Comparison of ENCODE assay signal across 16 mouse cellular contexts in the genomic region with DNA sequence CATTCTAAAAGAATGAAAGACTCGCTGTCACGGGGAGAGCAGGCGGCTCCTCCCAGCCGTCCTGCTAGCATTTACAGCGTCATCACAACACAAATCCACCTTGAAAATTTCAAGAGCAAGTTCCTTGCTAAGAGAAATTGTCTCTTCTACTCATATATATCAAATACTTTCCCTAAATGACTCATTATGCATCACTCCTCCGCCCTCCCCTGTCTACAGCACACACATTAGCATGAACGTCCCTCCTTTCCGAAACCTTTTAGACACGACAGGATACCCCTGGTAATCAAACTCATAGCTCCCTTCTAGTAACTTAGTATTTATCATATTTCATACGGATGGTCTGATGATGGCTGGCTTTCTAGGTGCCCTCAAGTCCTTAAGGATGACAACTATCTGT. TPM values are rescaled to one million over a fixed set of nuclear protein-coding genes. Genes with fewer than 3 reads are reported as not detected.
A peak's percentile ranks its signal among the peaks of the same experiment; 100 is the strongest.
DNase-seq lines count a peak whose midpoint lies in the region; TF ChIP-seq lines count a peak whose summit lies in the region.
"Had no signal": no experiment of that assay in that cellular context is flagged by ENCODE, and none has a peak within 500 bp of the region (broad histone marks: within the 10 kb centered on the region; RNA-seq: fewer than 3 reads in every experiment).

No protein-coding gene starts in this region.

- H3K27me3 ChIP-seq in small intestine, adult 2 months (ENCODE audit: control insufficient read depth, insufficient read depth, low read length): no peaks in the 10 kb centered on the region
- H3K27me3 ChIP-seq: CH12.LX; hindbrain, embryonic 13.5 days had no signal

- TF ChIP-seq POLR2A in embryonic fibroblast, embryonic 13.5 days (IDR thresholded peaks at IDR 0.05; ENCODE audit: low read depth, low read length): no peak
- TF ChIP-seq POLR2A in small intestine, adult 2 months (IDR thresholded peaks at IDR 0.05; ENCODE audit: low read depth, low read length): no peak

- peak; percentile 71 for DNase-seq in 3T3-L1 (ENCODE audit: low read depth, low spot score)
- peak; percentile 11 for DNase-seq in CD4-positive, CD25-positive, alpha-beta regulatory T cell, adult 2 months (ENCODE audit: low read depth, low spot score)
- DNase-seq in cerebellum, postnatal 10 days: no peak
- no peak for DNase-seq in frontal cortex, postnatal 36 days (ENCODE audit: low spot score in 2 of 2)
- DNase-seq: cerebellum, adult 11 months; cerebellum, adult 8-10 months; cerebellum, postnatal 36 days; gastrocnemius, postnatal 36 days had no signal

- peaks cover 11% of the 10 kb centered on the region for H3K4me1 ChIP-seq in embryonic fibroblast, embryonic 13.5 days (ENCODE audit: control insufficient read depth, insufficient read depth, low read length)
- peaks cover 9% of the 10 kb centered on the region; the same call in 1 of the 2 replicates for H3K4me1 ChIP-seq in small intestine, adult 2 months (ENCODE audit: control insufficient read depth, insufficient read depth, insufficient read length, low read length)
- H3K4me1 ChIP-seq: embryonic facial prominence, embryonic 10.5 days; forebrain, embryonic 10.5 days had no signal

- 84% methylated on average over 10 of the region's 10 CpGs for WGBS in small intestine, adult 2 months

- H3K36me3 ChIP-seq in small intestine, adult 2 months (ENCODE audit: control insufficient read depth, insufficient read depth, low read length): peaks cover 51% of the 10 kb centered on the region

- TF ChIP-seq CTCF in embryonic fibroblast, embryonic 13.5 days (IDR thresholded peaks at IDR 0.05; ENCODE audit: borderline replicate concordance, insufficient read depth, low read length): no peak
- TF ChIP-seq CTCF in small intestine, adult 2 months (IDR thresholded peaks at IDR 0.05; ENCODE audit: extremely low read depth, insufficient read length, insufficient replicate concordance, low read depth, low read length): no peak

- 0 out of 2 replicates have a peak overlapping the region, but pooled peaks have one; percentile 8 for H3K27ac ChIP-seq in embryonic fibroblast, embryonic 13.5 days (ENCODE audit: insufficient read depth, low read length)
- peak overlapping the region; percentile 9; the same call in 1 of the 2 replicates for H3K27ac ChIP-seq in small intestine, adult 2 months (ENCODE audit: insufficient read depth, low read depth, low read length)
- H3K27ac ChIP-seq: embryonic facial prominence, embryonic 10.5 days; forebrain, embryonic 10.5 days; hindbrain, postnatal 0 days had no signal

- no peak overlapping the region for H3K4me3 ChIP-seq in embryonic fibroblast, embryonic 13.5 days (ENCODE audit: insufficient read depth, low read length)
- H3K4me3 ChIP-seq in small intestine, adult 2 months (ENCODE audit: low read depth, low read length): no peak overlapping the region
- H3K4me3 ChIP-seq: embryonic facial prominence, embryonic 10.5 days; erythroblast, embryonic 14.5 days; forebrain, embryonic 10.5 days; hindbrain, embryonic 13.5 days had no signal

RNA-seq across cellular contexts. Expression of gene Acp6, which starts 55.3 kb away (rescaled TPM):
- polyA plus RNA-seq in embryonic fibroblast, embryonic 13.5 days (2011; ENCODE audit: insufficient read length, low read depth, missing spikeins): 15.7 and 20.4 TPM in 2 replicates
- polyA plus RNA-seq in small intestine, adult 2 months (2012; rRNA removed): 22.2 and 48.4 TPM in 2 replicates

Comparison
In these comparisons a context has a peak if more than half of its experiments do, and no peak if none do; other contexts are left out.
1. DNase-seq: peak in 3T3-L1 (single experiment) and CD4-positive, CD25-positive, alpha-beta regulatory T cell, adult 2 months (single experiment); none in cerebellum, postnatal 10 days (0 of 2) and frontal cortex, postnatal 36 days (0 of 2).